ENCODE assay signal across 8 mouse cellular contexts in genomic region chr4:80864511-80864922, GRCm38 (mm10). TPM values are rescaled to one million over a fixed set of nuclear protein-coding genes. Genes with fewer than 3 reads are reported as not detected.
A peak's percentile ranks its signal among the peaks of the same experiment; 100 is the strongest.
DNase-seq lines count a peak whose midpoint lies in the region; ATAC-seq and TF ChIP-seq lines count a peak whose summit lies in the region.

No protein-coding gene starts in this region.

- peak overlapping the region; percentile 49 to 52; a peak in 3 of 4 replicates for H3K4me3 ChIP-seq in ES-E14 (ENCODE audit: insufficient read depth in 1 of 2, low read depth in 1 of 2, low read length in 2 of 2, poor library complexity in 1 of 2, severe bottlenecking in 1 of 2)
- peak overlapping the region; percentile 35 for H3K4me3 ChIP-seq in forebrain, embryonic 15.5 days
- H3K4me3 ChIP-seq in intestine, embryonic 16.5 days (ENCODE audit: low read length), result peak overlapping the region; percentile 32
- peak overlapping the region; percentile 23 for H3K4me3 ChIP-seq in limb, embryonic 11.5 days (ENCODE audit: low read depth, low read length)
- peak overlapping the region; percentile 37 for H3K4me3 ChIP-seq in midbrain, postnatal 0 days (ENCODE audit: low read depth, low read length)

- H3K27ac ChIP-seq in ES-E14 (ENCODE audit: insufficient read depth, low read depth, low read length, poor library complexity, severe bottlenecking), result no peak overlapping the region
- peak overlapping the region; percentile 81 for H3K27ac ChIP-seq in forebrain, embryonic 15.5 days (replicated peaks)
- H3K27ac ChIP-seq in intestine, embryonic 16.5 days (ENCODE audit: low read length), result no peak overlapping the region
- no peak overlapping the region for H3K27ac ChIP-seq in limb, embryonic 11.5 days (replicated peaks; ENCODE audit: low read depth, low read length)
- H3K27ac ChIP-seq in midbrain, postnatal 0 days (ENCODE audit: low read depth, low read length), result no peak overlapping the region

- no peaks in the 10 kb centered on the region for H3K27me3 ChIP-seq in forebrain, embryonic 15.5 days
- no peaks in the 10 kb centered on the region for H3K27me3 ChIP-seq in intestine, embryonic 16.5 days (replicated peaks; ENCODE audit: control insufficient read depth, insufficient read depth, low read length)
- H3K27me3 ChIP-seq in limb, embryonic 11.5 days (ENCODE audit: control insufficient read depth, insufficient read depth, low read length), result no peaks in the 10 kb centered on the region
- no peaks in the 10 kb centered on the region for H3K27me3 ChIP-seq in midbrain, postnatal 0 days (ENCODE audit: insufficient read depth, low read length)

- WGBS in forebrain, embryonic 15.5 days, result 1% methylated on average over 17 of the region's 17 CpGs
- 2% methylated on average over 17 of the region's 17 CpGs for WGBS in intestine, embryonic 16.5 days
- 2% methylated on average over 17 of the region's 17 CpGs for WGBS in limb, embryonic 11.5 days
- under 1% methylated on average over 17 of the region's 17 CpGs for WGBS in midbrain, postnatal 0 days

- peak; percentile 14; the same call in 1 of the 2 replicates for TF ChIP-seq CTCF in midbrain, postnatal 0 days (IDR thresholded peaks at IDR 0.05)

- in situ Hi-C loops in ES-E14 (cut with MboI; ENCODE audit: low sequenced_read_pairs in 2 of 2, unreplicated experiment in 2 of 2), result loop anchor here in 1 of 2 experiments (25.0 kb wide), 1 partner anchor 398 kb away; no protein-coding TSS in a partner anchor

- peak; percentile 19 for DNase-seq in ES-E14 (ENCODE audit: low read depth, low spot score)
- peak; percentile 17 to 29 for DNase-seq in adrenal gland, postnatal 36 days
- peak; percentile 39 for DNase-seq in limb, embryonic 11.5 days (ENCODE audit: low spot score)
- DNase-seq in midbrain, postnatal 0 days (ENCODE audit: low spot score), result peak; percentile 90
- DNase-seq in testis, postnatal 14 days (ENCODE audit: low spot score), result no peak
- DNase-seq in spleen, postnatal 10 days (ENCODE audit: low spot score in 2 of 2), result no peak

- no peaks in the 10 kb centered on the region for H3K36me3 ChIP-seq in ES-E14 (ENCODE audit: control insufficient read depth, insufficient read depth, low read length, poor library complexity, severe bottlenecking)
- H3K36me3 ChIP-seq in forebrain, embryonic 15.5 days, result no peaks in the 10 kb centered on the region
- no peaks in the 10 kb centered on the region for H3K36me3 ChIP-seq in intestine, embryonic 16.5 days (ENCODE audit: control insufficient read depth, insufficient read depth, low read length)
- no peaks in the 10 kb centered on the region for H3K36me3 ChIP-seq in limb, embryonic 11.5 days (ENCODE audit: control insufficient read depth, insufficient read depth, low read length)
- no peaks in the 10 kb centered on the region for H3K36me3 ChIP-seq in midbrain, postnatal 0 days (ENCODE audit: insufficient read depth, low read length)

- no peaks in the 10 kb centered on the region for H3K9me3 ChIP-seq in ES-E14 (ENCODE audit: control insufficient read depth, insufficient read depth, low read depth, low read length)
- no peaks in the 10 kb centered on the region for H3K9me3 ChIP-seq in forebrain, embryonic 15.5 days
- H3K9me3 ChIP-seq in intestine, embryonic 16.5 days (ENCODE audit: control insufficient read depth, low read length), result no peaks in the 10 kb centered on the region
- no peaks in the 10 kb centered on the region for H3K9me3 ChIP-seq in limb, embryonic 11.5 days (ENCODE audit: control insufficient read depth, low read length)
- no peaks in the 10 kb centered on the region for H3K9me3 ChIP-seq in midbrain, postnatal 0 days (ENCODE audit: low read length)

- H3K9ac ChIP-seq in ES-E14 (ENCODE audit: insufficient read depth, low read depth, low read length, poor library complexity, severe bottlenecking), result no peak overlapping the region
- peak overlapping the region; percentile 44 for H3K9ac ChIP-seq in forebrain, embryonic 15.5 days (replicated peaks)
- H3K9ac ChIP-seq in intestine, embryonic 16.5 days (ENCODE audit: low read depth, low read length), result peak overlapping the region; percentile 53; the same call in 1 of the 2 replicates
- peak overlapping the region; percentile 50; the same call in 1 of the 2 replicates for H3K9ac ChIP-seq in limb, embryonic 11.5 days (ENCODE audit: low read length)
- peak overlapping the region; percentile 20 for H3K9ac ChIP-seq in midbrain, postnatal 0 days (replicated peaks; ENCODE audit: low read length, poor library complexity, severe bottlenecking)

- peak; percentile 90 for ATAC-seq in forebrain, embryonic 15.5 days (replicated peaks)
- peak; percentile 38; the same call in 1 of the 2 replicates for ATAC-seq in intestine, embryonic 16.5 days
- ATAC-seq in limb, embryonic 11.5 days (ENCODE audit: insufficient number of reproducible peaks, low FRiP score, low TSS enrichment, low read depth), result peak; percentile 48; the same call in 1 of the 2 replicates
- peak; percentile 71 for ATAC-seq in midbrain, postnatal 0 days (ENCODE audit: low FRiP score)

- no peaks in the 10 kb centered on the region for H3K4me1 ChIP-seq in ES-E14 (ENCODE audit: control insufficient read depth in 2 of 2, insufficient read depth in 2 of 2, low read length in 2 of 2, poor library complexity in 1 of 2)
- H3K4me1 ChIP-seq in forebrain, embryonic 15.5 days, result peaks cover 13% of the 10 kb centered on the region
- H3K4me1 ChIP-seq in intestine, embryonic 16.5 days (ENCODE audit: control insufficient read depth, insufficient read depth, low read length), result peaks cover 3% of the 10 kb centered on the region; the same call in 1 of the 2 replicates
- H3K4me1 ChIP-seq in limb, embryonic 11.5 days (ENCODE audit: control insufficient read depth, insufficient read depth, low read length), result no peaks in the 10 kb centered on the region
- no peaks in the 10 kb centered on the region for H3K4me1 ChIP-seq in midbrain, postnatal 0 days (ENCODE audit: insufficient read depth, low read length)

- peak overlapping the region; percentile 52 for H3K4me2 ChIP-seq in forebrain, embryonic 15.5 days (replicated peaks)
- H3K4me2 ChIP-seq in intestine, embryonic 16.5 days (ENCODE audit: low read depth, low read length), result peak overlapping the region; percentile 69
- H3K4me2 ChIP-seq in limb, embryonic 11.5 days (ENCODE audit: low read depth, severe bottlenecking), result peak overlapping the region; percentile 54
- peak overlapping the region; percentile 69 for H3K4me2 ChIP-seq in midbrain, postnatal 0 days (ENCODE audit: low read depth, low read length, poor library complexity, severe bottlenecking)

TF ChIP-seq in ES-E14, 5 proteins besides CTCF, POLR2A, EP300 and RAD21:
- no peak for TF ChIP-seq HCFC1 (IDR thresholded peaks at IDR 0.05; ENCODE audit: borderline replicate concordance, insufficient read depth, low read length)
- no peak for TF ChIP-seq CHD2 (IDR thresholded peaks at IDR 0.05; ENCODE audit: low read depth, low read length)
- no peak for TF ChIP-seq ZC3H11A (IDR thresholded peaks at IDR 0.05; ENCODE audit: borderline replicate concordance, low read depth, low read length)
- no peak for TF ChIP-seq ZNF384 (IDR thresholded peaks at IDR 0.05; ENCODE audit: low read depth, low read length)
- no peak for TF ChIP-seq MAFK (IDR thresholded peaks at IDR 0.05; ENCODE audit: insufficient read depth, low read depth, low read length)
TF ChIP-seq in ES-E14: peak in this region for 0.

RNA-seq across cellular contexts. Expression of gene Tyrp1, which starts 30.6 kb away (rescaled TPM):
- total RNA-seq in ES-E14 (2012; rRNA removed), result not detected in 2 replicates
- total RNA-seq in adrenal gland, postnatal 36 days (2021), result not detected
- 0.17 and 0.36 TPM in 2 replicates for polyA plus RNA-seq in forebrain, embryonic 15.5 days (2015; fragmentation: Nextera tagmentation; extraction: Ambion mirVana)
- polyA plus RNA-seq in intestine, embryonic 16.5 days (2015; fragmentation: Nextera tagmentation; extraction: Ambion mirVana), result not detected in 2 replicates
- 0.07 and 0.11 TPM in 2 replicates for polyA plus RNA-seq in limb, embryonic 11.5 days (2014; fragmentation: Nextera tagmentation; extraction: Ambion mirVana)
- total RNA-seq in midbrain, postnatal 0 days (2014; rRNA removed), result 1.2 TPM in 1 of 2 replicates, not detected in the other
- 0.17 TPM in 1 of 2 replicates, not detected in the other for polyA plus RNA-seq in midbrain, postnatal 0 days (2015; fragmentation: Nextera tagmentation; extraction: Ambion mirVana)

RNA-seq across cellular contexts. Expression of gene Lurap1l, which starts 45.9 kb away (rescaled TPM):
- total RNA-seq in ES-E14 (2012; rRNA removed), result 1.1 and 2.5 TPM in 2 replicates
- total RNA-seq in adrenal gland, postnatal 36 days (2021), result 1 to 10 TPM; 7.3 to 7.5 TPM
- 4.6 and 4.9 TPM in 2 replicates for polyA plus RNA-seq in forebrain, embryonic 15.5 days (2015; fragmentation: Nextera tagmentation; extraction: Ambion mirVana)
- polyA plus RNA-seq in intestine, embryonic 16.5 days (2015; fragmentation: Nextera tagmentation; extraction: Ambion mirVana), result 19.5 and 22.4 TPM in 2 replicates
- polyA plus RNA-seq in limb, embryonic 11.5 days (2014; fragmentation: Nextera tagmentation; extraction: Ambion mirVana), result 1.8 and 1.9 TPM in 2 replicates
- 12.7 and 14.5 TPM in 2 replicates for total RNA-seq in midbrain, postnatal 0 days (2014; rRNA removed)
- polyA plus RNA-seq in midbrain, postnatal 0 days (2015; fragmentation: Nextera tagmentation; extraction: Ambion mirVana), result 8.1 and 8.9 TPM in 2 replicates

Comparison
In these comparisons a context has a peak if more than half of its experiments do, and no peak if none do; other contexts are left out.
1. DNase-seq: peak in ES-E14 (single experiment), adrenal gland, postnatal 36 days (2 of 2), limb, embryonic 11.5 days (single experiment) and midbrain, postnatal 0 days (single experiment); none in testis, postnatal 14 days (single experiment) and spleen, postnatal 10 days (0 of 2).
2. ATAC-seq: peak in every context shown above with its lines; median percentile 90 in forebrain, embryonic 15.5 days; 71 in midbrain, postnatal 0 days; 48 in limb, embryonic 11.5 days; 38 in intestine, embryonic 16.5 days.
3. Peak in every context shown above with its lines, with median percentiles within 50 percentile points of each other: H3K4me3 ChIP-seq and H3K4me2 ChIP-seq.